Mouse (Mus musculus) T-helper 1 cell (primary cell): ENCODE results near the gene Btbd9.

Experiments
- in situ Hi-C: fragments of 300-600 bp; cut with MboI, MseI; formaldehyde crosslinking; loops from one replicate; pipeline ENCODE4 v1.15.1; 2025; ENCODE audit warnings: high pct_unique_total_duplicates

The Btbd9 gene

GRCm38 (mm10) chr17:30213371-30213770 lies 362.9 kb downstream of the Btbd9 start:
- in situ Hi-C loops: no loop called here

- in situ Hi-C loops: no loop called here
These were observed 363.6 kb downstream of the Btbd9 start for GRCm38 (mm10) chr17:30212647-30213046.

DNA sequence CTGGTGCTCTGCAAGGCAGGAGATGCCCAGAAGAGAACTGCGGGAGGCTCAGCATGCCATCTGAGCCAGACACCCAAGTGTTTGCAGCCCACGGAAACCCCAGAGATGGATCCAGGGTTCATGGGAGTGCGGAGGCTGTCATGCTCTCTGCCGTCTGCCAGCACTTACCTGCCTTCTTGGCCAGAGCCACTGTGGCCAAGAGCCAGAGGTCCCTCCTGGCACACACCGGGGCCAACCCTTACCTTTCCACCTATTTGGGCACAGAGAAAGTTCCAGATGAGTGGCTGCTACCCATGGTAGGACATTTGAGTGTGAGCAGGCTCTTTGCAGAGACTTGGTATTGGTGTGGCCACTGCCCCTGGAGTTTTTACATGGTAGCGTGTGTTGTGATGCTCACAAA lies 365.4 kb downstream of the Btbd9 start:
- in situ Hi-C loops: no loop called here

DNA sequence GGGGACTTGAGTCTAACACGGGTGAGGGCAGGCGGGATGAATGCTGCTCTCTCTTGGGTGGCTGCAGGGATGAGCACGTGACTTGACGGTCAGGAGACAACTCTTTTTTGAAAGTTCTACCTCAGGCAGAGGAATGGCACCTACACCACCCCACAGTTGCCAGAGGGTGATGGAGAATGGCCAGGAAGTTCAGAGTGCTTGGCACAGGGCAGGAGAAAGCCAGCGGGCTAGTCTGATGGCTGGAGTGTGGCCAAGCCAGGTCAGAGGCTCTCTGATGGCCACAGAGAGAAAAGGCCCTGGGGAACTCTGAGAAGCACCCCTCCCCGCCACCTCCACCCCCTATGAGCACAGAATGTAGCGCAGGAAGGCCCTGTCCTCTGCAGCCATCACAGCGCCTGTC lies 366.0 kb downstream of the Btbd9 start:
- in situ Hi-C loops: no loop called here

- in situ Hi-C loops: no loop called here
These were observed 371.0 kb downstream of the Btbd9 start for GRCm38 (mm10) chr17:30205062-30205825.

GRCm38 (mm10) chr17:30200283-30200682 lies 376.0 kb downstream of the Btbd9 start:
- in situ Hi-C loops: no loop called here

- in situ Hi-C loops: no loop called here
These were observed 376.7 kb downstream of the Btbd9 start for GRCm38 (mm10) chr17:30199374-30200247.

- in situ Hi-C loops: no loop called here
These were observed 377.9 kb downstream of the Btbd9 start for GRCm38 (mm10) chr17:30198422-30198821.

DNA sequence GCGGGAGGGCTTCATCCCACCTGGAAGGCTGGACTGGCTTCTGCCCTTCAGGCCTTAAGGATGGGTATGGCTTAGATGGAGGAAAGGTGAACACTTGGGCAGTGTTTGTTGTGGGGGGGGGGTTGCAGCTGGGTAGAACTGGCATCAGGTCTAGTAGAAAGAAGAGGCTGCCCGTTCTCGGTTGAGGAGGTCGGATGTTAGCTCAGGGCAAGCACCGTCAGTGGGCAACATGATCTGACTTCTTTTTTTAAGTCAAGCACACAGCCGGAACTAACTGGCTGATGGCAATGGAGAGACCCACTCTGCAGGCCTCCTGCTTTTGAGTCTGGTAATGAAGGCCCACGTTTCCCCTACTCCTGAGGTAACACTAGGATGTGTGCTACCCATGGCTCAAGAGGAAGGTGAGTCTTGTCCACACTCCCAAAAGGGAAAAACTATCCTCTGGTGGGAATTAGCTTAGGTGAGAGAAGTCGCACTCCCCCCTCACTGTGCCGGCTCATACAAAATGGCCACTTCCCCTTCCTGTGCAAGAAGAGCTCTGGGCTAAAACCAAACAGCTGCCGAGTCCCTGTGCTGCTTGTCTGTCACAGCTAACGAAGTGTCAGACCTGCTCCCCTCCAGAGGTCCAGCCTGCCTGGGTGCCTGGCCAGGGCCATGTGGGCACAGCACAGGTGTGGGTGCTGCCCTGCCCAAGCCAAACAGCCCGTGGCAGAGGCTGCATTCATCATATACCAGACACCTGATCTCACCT lies 378.8 kb downstream of the Btbd9 start:
- in situ Hi-C loops: no loop called here

GRCm38 (mm10) chr17:30196401-30197279 lies 379.6 kb downstream of the Btbd9 start:
- in situ Hi-C loops: no loop called here

- in situ Hi-C loops: no loop called here
These were observed 380.6 kb downstream of the Btbd9 start for GRCm38 (mm10) chr17:30195591-30196183.

- in situ Hi-C loops: no loop called here
These were observed 381.5 kb downstream of the Btbd9 start for GRCm38 (mm10) chr17:30194629-30195445.

DNA sequence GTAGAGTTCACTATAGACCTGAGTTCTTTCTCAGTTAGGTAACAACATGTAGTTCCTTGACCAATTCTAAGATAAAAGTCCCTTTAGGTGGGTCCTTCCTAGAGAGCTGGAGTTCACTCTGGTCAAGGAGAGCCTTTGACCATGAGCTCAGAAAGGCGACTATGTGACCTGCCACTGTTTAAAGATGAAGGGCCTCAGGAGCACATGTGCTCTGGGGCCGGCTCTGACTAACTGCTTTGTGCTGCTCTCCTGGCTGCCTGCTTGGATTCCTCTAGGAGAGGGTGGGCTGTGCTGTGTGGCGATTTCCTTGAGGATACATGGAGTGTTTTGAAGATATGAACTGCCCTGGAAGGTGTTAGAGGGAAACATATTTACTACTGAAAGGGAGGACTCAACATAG lies 382.2 kb downstream of the Btbd9 start:
- in situ Hi-C loops: no loop called here

GRCm38 (mm10) chr17:30193615-30194014 lies 382.7 kb downstream of the Btbd9 start:
- in situ Hi-C loops: no loop called here

DNA sequence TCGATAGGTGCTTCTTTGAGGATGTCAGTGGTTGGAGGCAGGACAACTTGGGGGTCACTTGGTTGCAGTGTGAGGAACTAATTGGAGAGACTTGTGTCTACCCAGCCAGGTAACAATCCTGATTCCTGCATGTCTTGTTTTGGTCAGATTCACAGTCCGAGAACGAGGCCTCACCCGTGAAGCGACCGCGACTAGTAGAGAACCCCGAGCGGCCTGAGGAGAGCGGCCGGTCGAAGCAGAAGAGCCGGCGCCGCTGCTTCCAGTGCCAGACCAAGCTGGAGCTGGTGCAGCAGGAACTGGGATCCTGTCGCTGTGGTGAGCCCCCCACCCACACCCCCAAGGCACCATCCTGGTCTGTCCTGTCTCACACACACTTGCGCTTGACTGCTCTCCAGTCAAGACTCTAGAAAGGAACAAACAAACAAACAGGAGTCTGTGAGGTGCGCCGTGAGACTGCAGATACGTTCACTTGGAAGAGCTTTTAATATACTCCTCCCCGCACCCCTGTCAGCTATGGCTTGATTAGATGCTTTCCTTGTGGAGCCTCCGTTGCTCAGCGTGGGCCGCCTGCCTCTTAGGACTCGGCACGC lies 383.8 kb downstream of the Btbd9 start:
- in situ Hi-C loops: no loop called here

DNA sequence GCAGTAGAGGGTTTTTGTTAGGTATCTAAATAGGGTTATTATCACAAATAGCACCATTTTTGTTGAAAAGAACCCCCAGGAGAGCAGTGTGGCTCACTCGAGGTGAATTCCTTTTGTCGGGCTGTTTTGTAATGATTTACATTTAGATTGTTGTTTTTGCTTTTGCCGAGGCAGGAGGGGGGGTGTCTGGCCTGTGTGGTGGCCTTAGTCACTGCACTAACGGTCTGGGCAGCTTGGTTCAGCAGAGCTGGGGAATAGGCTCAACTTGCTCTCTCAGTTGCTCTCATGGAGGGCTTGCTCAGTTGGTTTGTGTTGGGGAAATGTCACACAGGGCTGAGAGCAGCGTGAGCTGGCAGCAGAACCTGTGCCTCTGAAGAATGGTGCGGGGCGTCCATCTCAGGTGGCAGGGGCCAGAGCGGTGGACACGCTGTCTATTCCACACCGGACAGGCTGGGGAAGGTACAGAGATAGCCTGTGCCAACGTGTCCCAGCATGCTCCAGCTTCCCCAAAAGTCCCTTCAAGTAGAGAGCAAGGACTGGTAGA lies 385.1 kb downstream of the Btbd9 start:
- in situ Hi-C loops: no loop called here

DNA sequence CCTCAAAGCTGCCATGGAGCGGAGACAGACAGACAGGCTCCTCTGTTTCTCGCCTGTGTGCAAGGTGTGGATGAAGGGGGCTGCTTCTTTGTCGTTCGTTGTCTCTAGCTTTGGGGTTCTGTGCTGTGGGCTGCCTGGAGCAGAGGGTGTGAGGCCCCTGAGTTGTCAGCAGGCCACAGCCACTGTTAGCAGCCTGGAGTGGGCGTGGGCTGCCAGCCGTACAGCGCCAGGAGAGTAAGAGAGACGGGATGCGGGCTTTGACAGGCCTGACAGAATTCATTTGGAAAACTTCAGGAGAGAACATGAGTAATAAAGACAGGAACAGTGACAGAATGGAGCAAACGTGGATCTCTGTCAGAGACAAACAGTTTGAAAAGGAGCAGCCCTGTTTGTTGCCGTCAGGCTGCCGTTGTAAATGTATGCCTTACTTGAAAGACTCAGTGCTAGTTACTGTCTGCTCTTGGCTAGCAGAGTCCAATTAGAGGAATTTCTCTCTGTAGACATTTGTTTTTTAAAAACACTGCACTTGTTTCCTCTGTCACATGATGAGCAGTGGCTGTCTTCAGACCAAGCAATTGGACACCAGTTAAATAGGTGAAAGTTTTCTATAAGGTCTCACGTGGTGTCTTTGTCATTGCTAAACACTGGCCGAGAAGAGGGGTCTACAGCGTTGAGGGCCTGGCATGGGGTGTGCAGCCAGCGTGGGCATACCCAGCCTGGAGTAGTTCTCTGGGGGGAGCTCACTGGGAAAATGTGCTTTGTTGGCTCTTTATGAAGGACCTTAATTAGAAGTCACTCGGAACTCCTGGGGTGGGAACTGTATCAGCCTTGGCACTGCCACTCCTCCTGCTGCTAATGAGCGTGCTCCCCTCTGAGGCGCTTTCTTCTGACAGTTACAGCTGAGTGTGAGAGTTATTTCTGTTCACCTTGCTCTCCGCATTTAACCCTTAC lies 388.0 kb downstream of the Btbd9 start:
- in situ Hi-C loops: no loop called here

DNA sequence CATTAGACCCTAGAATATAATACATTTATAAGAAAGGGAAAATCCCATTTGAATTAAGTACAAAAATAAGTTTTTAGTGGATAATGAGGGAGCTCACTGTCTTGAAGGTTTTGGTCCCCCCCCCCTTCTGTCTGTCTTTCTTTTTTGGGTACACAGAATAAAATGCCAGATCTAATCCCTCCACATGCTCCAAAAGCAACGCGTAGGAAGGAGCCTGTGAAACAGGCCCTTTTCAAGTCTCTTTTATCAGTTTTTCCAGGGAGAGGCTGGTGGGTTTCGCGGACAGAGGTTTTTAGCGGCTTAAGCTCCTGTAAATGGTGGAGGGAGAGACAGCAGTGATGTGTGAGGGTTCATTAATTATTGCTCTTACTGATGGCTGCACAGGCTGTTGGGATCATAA lies 388.7 kb downstream of the Btbd9 start:
- in situ Hi-C loops: no loop called here
